Mouse (Mus musculus) neural tube, embryonic 12.5 days (tissue): Measurements from ENCODE around the gene Itgb1. TPM values are rescaled to one million over a fixed set of nuclear protein-coding genes. Genes with fewer than 3 reads are reported as not detected.

Experiments used
- ATAC-seq: fragments of 200-750 bp; cut with Nextera tagmentation; 2 replicates; pipeline ENCODE4 v1.8.0; 2017; ENCODE audit warnings: low read depth, mild to moderate bottlenecking, moderate TSS enrichment, moderate library complexity; ENCODE audit not compliant: low FRiP score
- H3K27ac ChIP-seq: fragments of 300-500 bp; sonication (generic); 2 replicates; pipeline ENCODE4 v1.5.1; 2016
- H3K27me3 ChIP-seq: fragments of 300-500 bp; sonication (generic); replicated peaks from 2 replicates; pipeline ENCODE4 v1.6.1; 2016; ENCODE audit warnings: mild to moderate bottlenecking
- H3K36me3 ChIP-seq: fragments of 300-500 bp; sonication (generic); 2 replicates; pipeline ENCODE4 v1.6.1; 2016; ENCODE audit warnings: mild to moderate bottlenecking
- H3K4me1 ChIP-seq: fragments of 300-500 bp; sonication (generic); 2 replicates; pipeline ENCODE4 v1.6.1; 2016
- H3K4me2 ChIP-seq: fragments of 300-500 bp; sonication (generic); replicated peaks from 2 replicates; pipeline ENCODE4 v1.6.1; 2016; ENCODE audit warnings: mild to moderate bottlenecking
- H3K4me3 ChIP-seq: fragments of 300-500 bp; sonication (generic); 2 replicates; pipeline ENCODE4 v1.5.1; 2016
- H3K9ac ChIP-seq: fragments of 300-500 bp; sonication (generic); 2 replicates; pipeline ENCODE4 v1.6.1; 2016; ENCODE audit warnings: mild to moderate bottlenecking
- H3K9me3 ChIP-seq: fragments of 300-500 bp; sonication (generic); 2 replicates; pipeline ENCODE4 v1.6.1; 2016; ENCODE audit warnings: mild to moderate bottlenecking
- WGBS: fragments of 180-500 bp; shearing (Covaris S2); methylation state at CpG from one replicate; pipeline ENCODE4 v1.1.7; 2016; 5-methylcytosine and 5-hydroxymethylcytosine counted together
- polyA plus RNA-seq: library from polyadenylated mRNA; unstranded; fragments of >200 nt; fragmentation: Nextera tagmentation; extraction: Ambion mirVana; gene quantifications from 2 replicates; pipeline ENCODE4 v1.2.1, GENCODE M21; 2016

Itgb1 gene
- 158 and 174 TPM in 2 replicates for polyA plus RNA-seq

DNA sequence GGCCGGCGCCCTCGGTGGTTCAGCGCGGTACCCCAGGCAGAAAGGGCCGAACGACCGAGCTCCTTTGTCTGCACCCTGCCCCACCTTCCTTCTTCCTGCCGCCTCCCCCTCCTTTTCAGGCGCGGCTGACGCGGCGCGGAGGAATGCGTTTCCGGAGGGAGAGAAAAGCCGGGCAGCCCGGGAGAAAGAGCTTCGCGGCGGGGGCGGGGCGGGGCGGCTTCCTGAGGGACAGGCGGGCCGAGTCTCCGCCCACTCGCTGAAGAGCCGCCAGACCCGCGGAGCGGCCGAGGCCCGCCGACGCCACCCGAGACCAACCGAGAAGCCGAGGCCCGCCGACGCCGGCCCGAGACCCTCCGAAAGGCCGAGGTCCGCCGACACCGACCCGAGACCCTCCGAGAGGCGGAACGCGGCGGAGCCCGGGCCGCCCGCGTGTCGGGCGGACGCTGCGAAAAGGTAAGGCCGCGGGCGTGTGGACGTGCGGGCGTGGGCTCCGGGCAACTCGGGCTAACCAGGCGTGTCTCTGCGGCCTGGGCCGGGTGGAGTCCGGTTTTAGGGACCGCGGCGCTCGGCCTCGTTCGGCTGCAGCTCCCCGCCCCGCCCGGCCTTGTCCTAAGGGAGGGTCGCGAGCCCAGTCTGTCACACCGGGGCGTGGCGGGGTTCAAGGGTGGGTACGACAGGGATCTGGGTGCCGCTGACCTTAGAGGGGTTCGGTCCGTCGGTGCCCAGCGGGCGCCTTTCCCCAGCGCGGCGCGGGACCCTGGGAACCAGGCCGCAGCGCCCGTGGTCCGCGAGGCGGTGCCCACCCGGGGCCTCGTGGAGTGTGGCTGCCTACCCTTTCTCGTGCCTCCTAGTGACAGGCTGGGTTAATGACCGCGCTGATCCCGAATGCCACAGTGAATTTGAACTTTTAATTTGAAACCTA is at the start of gene Itgb1:
Itgb1 (plus strand) TSS at position 148 of the 922 bp plus-strand sequence.
- Histone ChIP-seq H3K36me3 (no peaks in the 10 kb centered on the region), H3K27me3 (no peaks in the 10 kb centered on the region), H3K4me3 (peak within 1 kb of the TSS; percentile 84), H3K4me1 (peaks cover 23% of the 10 kb centered on the region), H3K4me2 (peak within 1 kb of the TSS; percentile 72), H3K27ac (peak within 1 kb of the TSS; percentile 98), H3K9ac (peak within 1 kb of the TSS; percentile 95), H3K9me3 (no peaks in the 10 kb centered on the region)
- WGBS, result under 1% methylated on average over 96 of the region's 113 CpGs
- ATAC-seq, result peak; percentile 95

DNA sequence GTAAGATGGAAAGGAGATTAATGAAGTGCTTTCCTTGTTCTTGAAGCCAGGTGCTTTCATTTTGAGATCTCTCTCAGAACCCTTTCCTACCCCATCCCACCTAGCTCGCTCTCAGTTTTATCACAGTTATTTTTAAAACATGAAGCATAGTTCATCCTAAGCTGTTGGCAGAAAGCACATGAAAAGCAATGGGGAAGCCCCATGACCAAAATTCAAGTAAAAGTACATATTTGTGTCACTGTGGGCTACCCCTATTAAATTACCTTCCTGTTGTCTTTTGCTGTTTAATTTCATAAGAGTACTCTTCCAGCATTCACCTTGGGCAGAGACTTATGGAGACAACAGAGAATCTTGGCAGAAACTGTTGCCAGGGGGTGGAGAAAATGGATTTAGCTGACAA is 42.4 kb upstream of the Itgb1 start:
- ATAC-seq, result no peak
- H3K9me3 ChIP-seq, result no peaks in the 10 kb centered on the region
- H3K36me3 ChIP-seq, result no peaks in the 10 kb centered on the region
- no peak overlapping the region for H3K9ac ChIP-seq
- H3K27ac ChIP-seq, result no peak overlapping the region
- H3K27me3 ChIP-seq, result no peaks in the 10 kb centered on the region
- WGBS, result 82% methylated on average over 1 of the region's 1 CpGs
- no peaks in the 10 kb centered on the region for H3K4me1 ChIP-seq
- H3K4me2 ChIP-seq, result no peak overlapping the region
- H3K4me3 ChIP-seq, result no peak overlapping the region

DNA sequence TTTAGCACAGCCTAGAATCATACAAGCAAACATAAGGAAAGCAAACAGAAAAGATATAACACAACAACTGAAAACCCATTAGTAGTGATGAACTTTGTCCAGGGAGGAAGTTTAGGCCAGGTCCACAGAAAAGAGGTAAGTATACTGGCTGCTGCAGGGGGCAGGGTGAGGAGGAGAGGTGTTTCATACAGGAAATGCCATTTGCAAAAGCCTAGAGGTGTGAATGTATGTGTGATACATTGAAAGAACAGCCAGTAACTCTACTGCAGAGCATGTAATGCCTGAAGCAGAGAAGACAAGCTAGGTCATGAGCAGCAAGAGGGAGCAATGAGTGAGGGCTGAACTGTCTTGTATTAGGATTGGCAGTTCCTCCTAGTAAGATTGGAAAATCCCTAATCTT is 40.0 kb upstream of the Itgb1 start:
- no peak for ATAC-seq

DNA sequence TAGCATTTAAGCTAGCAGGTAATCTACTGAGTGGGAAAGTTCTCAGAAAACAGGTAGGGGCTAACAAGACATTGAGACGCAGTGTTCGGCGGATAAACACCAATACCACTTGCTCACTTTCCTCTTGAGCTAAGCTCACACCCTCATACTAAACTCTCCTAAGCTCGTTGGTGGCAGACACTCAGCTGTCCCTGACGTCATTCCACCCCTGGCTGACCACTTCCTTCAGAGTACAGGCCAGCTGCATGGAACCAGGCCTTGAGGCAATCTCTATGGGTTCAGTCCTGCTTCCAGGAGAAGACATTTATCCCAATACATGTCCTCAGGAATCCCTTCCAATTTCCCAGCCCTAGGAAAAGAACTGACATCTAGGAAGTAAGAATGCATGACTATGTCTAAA is 39.0 kb upstream of the Itgb1 start:
- no peaks in the 10 kb centered on the region for H3K9me3 ChIP-seq
- 83% methylated on average over 5 of the region's 5 CpGs for WGBS
- H3K4me2 ChIP-seq, result no peak overlapping the region
- H3K9ac ChIP-seq, result no peak overlapping the region
- no peaks in the 10 kb centered on the region for H3K27me3 ChIP-seq
- ATAC-seq, result no peak
- H3K27ac ChIP-seq, result no peak overlapping the region
- H3K36me3 ChIP-seq, result no peaks in the 10 kb centered on the region
- H3K4me3 ChIP-seq, result no peak overlapping the region
- no peaks in the 10 kb centered on the region for H3K4me1 ChIP-seq

More for the DNA sequence above, 40.0 kb upstream of the Itgb1 start:
- Histone ChIP-seq H3K9me3 (no peaks in the 10 kb centered on the region), H3K9ac (no peak overlapping the region), H3K4me3 (no peak overlapping the region), H3K36me3 (no peaks in the 10 kb centered on the region), H3K4me2 (no peak overlapping the region), H3K27ac (no peak overlapping the region), H3K27me3 (no peaks in the 10 kb centered on the region), H3K4me1 (no peaks in the 10 kb centered on the region)

DNA sequence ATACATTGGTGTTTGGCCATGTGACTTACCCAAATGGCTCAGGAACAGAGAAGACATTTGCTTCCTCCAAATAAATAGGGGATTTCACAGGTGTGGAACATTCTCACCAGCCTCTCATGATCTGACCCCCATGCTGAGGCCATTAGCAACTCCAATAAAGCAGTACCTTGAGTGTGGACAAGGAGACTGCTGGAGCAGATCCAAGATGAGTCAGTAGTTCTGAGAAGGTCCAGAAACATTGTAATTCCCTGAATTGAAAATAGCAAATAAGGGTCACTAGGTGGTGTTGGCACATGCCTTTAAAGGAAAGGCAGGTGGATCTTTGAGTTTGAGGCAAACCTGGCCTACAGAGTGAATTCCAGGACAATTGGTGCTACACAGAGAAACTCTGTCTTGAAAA is 37.4 kb upstream of the Itgb1 start:
- no peak overlapping the region for H3K4me3 ChIP-seq
- H3K4me2 ChIP-seq, result no peak overlapping the region
- H3K9me3 ChIP-seq, result no peaks in the 10 kb centered on the region
- H3K27me3 ChIP-seq, result no peaks in the 10 kb centered on the region
- no peaks in the 10 kb centered on the region for H3K4me1 ChIP-seq
- H3K9ac ChIP-seq, result no peak overlapping the region
- no peak for ATAC-seq
- no peak overlapping the region for H3K27ac ChIP-seq
- H3K36me3 ChIP-seq, result no peaks in the 10 kb centered on the region

DNA sequence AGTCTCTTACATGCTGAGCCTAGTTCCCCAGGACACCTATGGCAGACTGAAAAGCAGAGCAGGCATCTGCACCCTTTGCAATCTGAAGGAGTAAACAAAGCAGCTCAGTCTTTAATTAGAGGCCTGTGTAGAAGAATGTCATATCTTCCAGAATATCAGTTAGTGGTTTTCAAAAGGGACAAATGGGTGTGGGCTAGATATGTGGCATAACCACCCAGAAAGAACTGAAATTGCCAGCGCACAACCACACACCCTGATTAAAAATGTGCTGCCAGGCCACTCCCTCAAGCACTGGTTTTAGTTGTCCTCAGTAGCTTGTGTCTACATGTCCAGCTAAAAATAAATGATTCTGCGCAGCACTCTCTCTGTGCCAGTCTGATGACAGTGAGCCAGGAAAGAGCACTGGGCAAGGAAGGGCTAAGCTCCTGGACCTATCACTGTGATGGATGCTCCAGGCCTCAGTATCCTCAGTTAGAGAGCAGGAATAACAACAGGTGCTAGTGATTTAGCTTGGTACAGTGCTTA is 35.1 kb upstream of the Itgb1 start:
- WGBS, result 98% methylated on average over 2 of the region's 2 CpGs
- ATAC-seq, result no peak
- H3K4me3 ChIP-seq, result no peak overlapping the region
- H3K36me3 ChIP-seq, result no peaks in the 10 kb centered on the region
- H3K9ac ChIP-seq, result no peak overlapping the region
- no peaks in the 10 kb centered on the region for H3K9me3 ChIP-seq
- H3K27ac ChIP-seq, result no peak overlapping the region
- H3K27me3 ChIP-seq, result no peaks in the 10 kb centered on the region
- H3K4me1 ChIP-seq, result peaks cover 15% of the 10 kb centered on the region; the same call in 1 of the 2 replicates
- H3K4me2 ChIP-seq, result no peak overlapping the region

DNA sequence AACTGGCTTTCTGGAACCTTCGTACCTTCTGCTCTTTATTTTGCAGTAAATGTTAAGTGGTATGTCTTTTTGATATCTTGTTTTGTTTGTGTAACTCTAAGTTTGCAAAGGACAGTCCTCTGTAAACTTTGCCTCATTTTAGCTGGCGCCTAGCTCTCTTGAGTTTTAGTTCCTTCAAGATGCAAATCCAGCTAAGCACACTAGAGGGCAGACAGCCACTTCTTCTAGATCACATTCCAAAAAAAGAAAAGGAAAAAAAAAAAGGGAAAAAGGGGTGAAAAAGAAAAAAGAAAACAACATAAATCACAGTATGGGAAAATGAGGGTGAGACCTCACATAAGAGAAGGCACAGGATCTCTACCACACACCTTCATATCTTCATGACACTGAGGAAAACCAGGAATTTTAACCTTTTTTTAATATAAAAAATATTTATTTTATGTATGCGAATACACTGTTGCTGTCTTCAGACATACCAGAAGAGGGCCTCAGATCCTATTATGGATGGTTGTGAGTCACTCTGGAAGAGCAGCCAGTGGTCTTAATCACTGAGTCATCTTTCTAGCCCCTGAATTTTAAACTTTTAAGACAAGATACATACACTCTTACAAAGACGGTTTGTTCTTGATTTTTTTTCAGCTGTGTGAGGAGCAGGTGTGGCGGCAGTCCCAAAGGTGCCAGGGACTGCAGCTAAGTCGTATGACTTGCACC is 32.9 kb upstream of the Itgb1 start:
- H3K27ac ChIP-seq, result no peak overlapping the region
- no peak overlapping the region for H3K9ac ChIP-seq
- no peak overlapping the region for H3K4me3 ChIP-seq
- H3K4me2 ChIP-seq, result no peak overlapping the region
- no peaks in the 10 kb centered on the region for H3K36me3 ChIP-seq
- H3K27me3 ChIP-seq, result no peaks in the 10 kb centered on the region
- ATAC-seq, result no peak
- H3K9me3 ChIP-seq, result no peaks in the 10 kb centered on the region
- WGBS, result 50% methylated on average over 6 of the region's 6 CpGs
- peaks cover 15% of the 10 kb centered on the region; the same call in 1 of the 2 replicates for H3K4me1 ChIP-seq

DNA sequence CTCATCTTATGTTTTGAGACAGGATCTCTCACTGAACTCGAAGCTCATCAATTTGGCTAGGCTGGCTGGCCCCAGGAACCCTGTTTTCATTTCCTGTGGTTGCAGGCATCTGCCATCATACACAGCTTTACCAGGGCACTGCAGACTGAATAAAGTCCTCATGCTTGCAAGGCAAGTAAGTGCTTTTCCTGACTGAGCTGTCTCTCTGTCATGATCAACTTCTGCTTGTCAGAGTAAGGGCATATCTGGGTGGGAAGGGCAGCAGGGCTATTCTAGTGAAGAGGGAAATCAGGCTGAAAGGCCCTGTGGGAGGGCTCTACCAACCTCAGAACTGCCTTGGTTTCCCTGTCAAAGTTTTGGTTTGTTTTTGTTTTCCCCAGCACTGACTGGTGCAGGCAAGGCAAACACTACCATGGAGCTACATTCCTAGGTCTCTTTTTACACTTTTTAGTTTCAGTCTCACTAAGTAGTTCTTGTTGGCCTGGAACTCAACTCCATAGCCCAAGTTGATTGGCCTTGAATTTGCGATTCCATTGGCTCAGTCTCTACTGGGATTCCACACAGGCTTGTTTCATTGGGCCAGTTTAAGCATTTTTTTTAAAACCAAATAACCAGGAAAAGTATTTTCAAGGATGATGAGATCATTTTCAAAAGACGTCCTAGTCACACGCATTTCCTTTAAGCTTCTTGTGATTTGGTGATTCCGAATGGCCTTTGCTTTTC is 31.7 kb upstream of the Itgb1 start:
- H3K4me3 ChIP-seq, result no peak overlapping the region
- H3K9me3 ChIP-seq, result no peaks in the 10 kb centered on the region
- WGBS, result 30% methylated on average over 5 of the region's 5 CpGs
- ATAC-seq, result no peak
- peak overlapping the region; percentile 50; the same call in 1 of the 2 replicates for H3K27ac ChIP-seq
- no peaks in the 10 kb centered on the region for H3K36me3 ChIP-seq
- H3K27me3 ChIP-seq, result no peaks in the 10 kb centered on the region
- H3K4me2 ChIP-seq, result peak overlapping the region; percentile 56
- peaks cover 15% of the 10 kb centered on the region; the same call in 1 of the 2 replicates for H3K4me1 ChIP-seq
- no peak overlapping the region for H3K9ac ChIP-seq

DNA sequence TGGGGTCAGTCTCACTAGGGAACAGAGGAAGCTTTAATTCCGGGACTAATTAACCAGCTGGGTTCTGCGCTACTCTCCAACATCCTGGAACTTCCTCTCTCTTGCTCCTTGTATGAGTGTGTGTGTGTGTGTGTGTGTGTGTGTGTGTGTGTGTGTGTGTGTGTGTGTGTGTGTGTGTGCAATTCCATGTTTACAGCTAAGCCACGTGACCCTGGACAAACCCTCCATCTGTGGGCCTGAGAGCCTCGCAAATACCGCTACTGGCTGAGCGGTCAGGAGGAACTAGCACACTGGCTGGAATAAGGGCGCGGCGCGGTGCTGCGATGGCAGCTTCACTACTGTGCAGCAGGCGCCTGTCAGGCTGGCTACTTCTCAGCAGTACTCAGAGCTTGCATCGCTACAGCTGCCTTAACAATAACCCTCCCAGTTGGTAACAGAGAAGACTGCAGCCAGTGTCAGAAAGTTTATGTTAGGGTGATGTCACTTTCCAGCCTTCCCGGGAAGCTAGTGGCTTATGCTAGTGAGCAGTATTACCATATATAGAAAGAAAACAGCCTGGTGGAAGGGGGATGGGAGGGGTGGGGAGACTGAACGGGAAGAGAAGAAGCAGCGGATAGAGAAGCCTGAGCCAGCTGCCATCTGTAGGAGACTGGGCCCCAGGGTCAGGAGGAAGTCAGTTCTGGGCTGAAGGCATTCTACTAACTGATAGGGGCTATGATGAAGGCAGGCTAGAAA is 30.9 kb upstream of the Itgb1 start:
- ATAC-seq, result peak; percentile 91
- 3% methylated on average over 16 of the region's 16 CpGs for WGBS
- H3K36me3 ChIP-seq, result no peaks in the 10 kb centered on the region
- peak overlapping the region; percentile 13 for H3K4me3 ChIP-seq
- H3K27me3 ChIP-seq, result no peaks in the 10 kb centered on the region
- H3K4me2 ChIP-seq, result peak overlapping the region; percentile 56
- H3K9ac ChIP-seq, result peak overlapping the region; percentile 36; the same call in 1 of the 2 replicates
- H3K27ac ChIP-seq, result peak overlapping the region; percentile 50; the same call in 1 of the 2 replicates
- no peaks in the 10 kb centered on the region for H3K9me3 ChIP-seq
- H3K4me1 ChIP-seq, result peaks cover 15% of the 10 kb centered on the region; the same call in 1 of the 2 replicates

DNA sequence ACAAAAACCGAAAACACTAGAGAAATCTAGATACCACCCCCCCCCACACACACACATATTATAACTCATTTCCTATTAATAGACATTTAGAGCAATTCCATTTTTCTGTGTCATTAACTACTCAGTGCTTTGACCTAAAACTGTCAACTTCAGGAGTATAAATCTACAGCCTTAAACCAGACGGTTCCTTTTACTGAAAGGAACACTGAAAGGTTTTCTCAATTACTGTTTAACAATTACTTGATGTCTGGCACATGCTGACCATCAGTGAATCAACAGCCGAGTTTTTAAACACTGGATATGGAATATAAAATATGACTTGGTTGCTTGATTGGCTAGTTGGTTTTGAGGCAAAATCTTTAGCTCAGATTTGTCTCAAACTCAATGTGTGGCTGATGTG is 23.3 kb upstream of the Itgb1 start:
- H3K9me3 ChIP-seq, result no peaks in the 10 kb centered on the region
- H3K4me1 ChIP-seq, result no peaks in the 10 kb centered on the region
- no peaks in the 10 kb centered on the region for H3K36me3 ChIP-seq
- no peak overlapping the region for H3K4me2 ChIP-seq
- H3K9ac ChIP-seq, result no peak overlapping the region
- ATAC-seq, result no peak
- no peaks in the 10 kb centered on the region for H3K27me3 ChIP-seq
- H3K4me3 ChIP-seq, result no peak overlapping the region
- 50% methylated on average over 3 of the region's 3 CpGs for WGBS
- H3K27ac ChIP-seq, result no peak overlapping the region

DNA sequence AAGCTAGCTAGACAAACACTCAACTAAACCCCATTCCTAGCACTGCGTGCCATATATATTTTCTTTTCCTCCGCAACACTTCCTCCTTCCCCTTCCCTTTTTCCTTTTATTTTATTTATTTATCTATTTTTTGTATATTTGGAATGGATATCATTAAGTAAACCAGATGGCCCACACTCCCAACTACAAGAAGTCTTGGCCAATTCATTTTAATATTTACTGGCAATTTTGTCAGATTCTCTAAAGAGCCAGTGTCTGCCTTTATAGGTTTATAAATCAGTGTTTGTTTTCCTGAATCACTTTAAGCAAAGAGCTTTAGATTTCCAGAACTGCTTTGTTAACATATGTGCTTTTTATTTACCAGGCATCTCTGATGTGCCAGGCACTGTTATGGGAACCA is 22.8 kb upstream of the Itgb1 start:
- Histone ChIP-seq H3K27me3 (no peaks in the 10 kb centered on the region), H3K27ac (no peak overlapping the region), H3K9me3 (no peaks in the 10 kb centered on the region), H3K4me1 (no peaks in the 10 kb centered on the region), H3K4me3 (no peak overlapping the region), H3K9ac (no peak overlapping the region), H3K36me3 (no peaks in the 10 kb centered on the region), H3K4me2 (no peak overlapping the region)
- ATAC-seq, result no peak
- WGBS, result 89% methylated on average over 2 of the region's 2 CpGs
